Comparison of ENCODE assay signal across 9 mouse cellular contexts in the genomic region with DNA sequence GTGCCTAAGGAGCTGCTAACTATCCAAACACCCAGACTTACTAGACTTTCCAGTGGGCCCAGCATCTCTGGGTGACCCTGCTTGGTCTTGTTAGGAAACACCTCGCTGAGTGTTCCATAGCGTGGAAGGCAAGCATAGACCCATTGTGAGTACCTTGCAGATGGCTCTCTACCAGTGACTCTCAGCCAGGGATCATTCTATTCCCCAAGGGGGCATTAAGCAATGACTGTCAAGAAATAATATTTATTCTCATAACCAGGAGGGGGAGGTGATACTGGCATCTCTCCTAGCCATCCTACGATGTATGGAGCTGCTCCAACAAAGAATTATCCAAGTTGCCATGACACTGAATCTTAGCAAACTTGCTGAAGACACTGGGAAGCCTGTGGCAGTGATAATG.
"Had no signal": no experiment of that assay in that cellular context is flagged by ENCODE, and none has a peak within 500 bp of the region (broad histone marks: within the 10 kb centered on the region; RNA-seq: fewer than 3 reads in every experiment).

No protein-coding gene starts in this region.

- DNase-seq: liver, postnatal 0 days; lung, adult 2 months; lung, postnatal 14 days; lung, postnatal 36 days; right cerebral cortex, postnatal 14 days; spleen, adult 18-20 months; thymus, adult 18-20 months; thymus, postnatal 25 days; thymus, postnatal 4 days had no signal
